Mouse (Mus musculus): ENCODE data around the gene Tnfsf8. TPM values are rescaled to one million over a fixed set of nuclear protein-coding genes. Genes with fewer than 3 reads are reported as not detected.

Gene Tnfsf8
- polyA plus RNA-seq, 1 experiment from 2014 or later: not detected

DNA sequence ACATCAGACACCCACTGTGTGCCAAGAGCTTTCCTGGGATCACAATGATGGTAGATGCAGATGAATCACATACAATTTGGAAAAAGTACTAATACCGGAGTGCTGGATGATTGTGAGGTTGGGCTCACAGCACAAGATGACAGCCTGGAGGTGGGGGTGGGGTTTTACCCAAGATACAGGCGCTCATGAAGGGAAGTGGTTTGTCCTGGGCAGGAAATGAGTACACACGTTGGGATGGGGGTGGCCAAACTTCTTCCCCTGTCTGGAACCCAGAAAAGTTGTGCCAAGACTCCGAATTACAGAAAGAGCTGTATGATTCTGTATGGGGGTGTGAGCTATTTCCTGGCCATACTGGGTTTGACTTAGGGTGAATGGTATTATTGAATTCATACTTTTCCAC lies 38.0 kb downstream of the Tnfsf8 start:
- H3K9me3 ChIP-seq (replicated peaks): no peaks in the 10 kb centered on the region
- H3K4me1 ChIP-seq: no peaks in the 10 kb centered on the region
- ATAC-seq: no peak
- H3K9ac ChIP-seq: no peak overlapping the region
- no peak overlapping the region for H3K27ac ChIP-seq
- no peak overlapping the region for H3K4me3 ChIP-seq
- no peaks in the 10 kb centered on the region for H3K36me3 ChIP-seq (ENCODE audit: poor library complexity, severe bottlenecking)
- H3K4me2 ChIP-seq: no peak overlapping the region
- no peaks in the 10 kb centered on the region for H3K27me3 ChIP-seq
- 89% methylated on average over 4 of the region's 4 CpGs for WGBS

DNA sequence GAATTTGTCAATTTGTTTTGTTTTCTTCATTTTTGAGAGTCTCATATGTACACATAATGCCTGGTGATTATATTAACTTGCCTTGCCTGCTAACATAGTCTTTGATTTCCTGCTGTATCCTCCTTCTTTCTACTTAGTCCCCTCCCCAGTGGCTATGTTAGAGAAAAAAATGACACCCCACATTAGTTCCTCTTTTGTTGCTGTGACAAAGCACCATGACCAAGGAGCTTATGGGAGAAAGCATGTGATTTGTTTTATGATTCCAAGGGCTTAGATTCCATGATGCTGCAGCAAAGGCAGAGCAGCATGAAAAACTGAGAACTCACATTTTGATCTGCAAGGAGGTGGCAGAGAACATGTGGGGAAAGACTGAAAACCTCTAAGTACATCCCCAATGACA lies 43.6 kb downstream of the Tnfsf8 start:
- H3K4me1 ChIP-seq: no peaks in the 10 kb centered on the region
- H3K4me2 ChIP-seq: no peak overlapping the region
- H3K9ac ChIP-seq: no peak overlapping the region
- H3K27me3 ChIP-seq: no peaks in the 10 kb centered on the region
- ATAC-seq: no peak
- no peak overlapping the region for H3K27ac ChIP-seq
- no peaks in the 10 kb centered on the region for H3K9me3 ChIP-seq (replicated peaks)
- H3K4me3 ChIP-seq: no peak overlapping the region
- no peaks in the 10 kb centered on the region for H3K36me3 ChIP-seq (ENCODE audit: poor library complexity, severe bottlenecking)

DNA sequence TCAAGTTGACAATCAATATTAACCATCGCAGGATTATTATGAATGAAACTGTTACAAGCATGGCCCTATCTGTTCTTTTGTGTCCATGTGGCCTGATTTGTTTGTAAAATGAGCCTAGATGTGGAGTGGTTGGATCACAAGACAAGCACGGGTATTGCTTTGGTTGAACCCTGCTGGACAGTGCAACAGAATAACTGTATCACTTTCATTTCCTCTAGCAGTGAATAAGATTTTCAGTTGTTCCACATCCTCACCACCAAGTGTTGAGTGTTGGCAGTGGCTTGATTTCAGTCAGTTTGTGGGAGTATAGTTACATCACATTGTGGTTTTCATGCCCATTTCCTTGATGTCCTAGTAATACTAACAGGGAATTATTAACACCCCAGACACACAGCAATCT lies 45.5 kb downstream of the Tnfsf8 start:
- no peak overlapping the region for H3K4me3 ChIP-seq

DNA sequence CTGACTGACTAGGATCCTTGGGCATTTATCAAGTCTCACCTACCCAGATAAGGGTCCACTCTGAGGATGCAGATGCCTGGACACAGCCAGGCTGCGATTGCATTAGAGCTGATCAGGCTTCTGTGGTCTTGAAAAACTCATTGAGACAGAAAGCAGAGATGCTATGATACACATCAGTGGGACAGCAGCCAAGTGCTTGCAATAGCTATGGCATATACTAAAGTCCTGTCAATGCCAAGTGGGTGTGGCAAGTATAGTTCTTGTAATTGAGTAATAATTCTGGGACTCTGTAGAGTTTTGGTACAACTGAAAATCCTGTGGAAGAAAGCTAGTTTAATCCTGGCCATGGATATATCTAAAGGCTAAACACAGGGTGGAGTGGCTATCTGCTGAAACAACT lies 63.1 kb downstream of the Tnfsf8 start:
- ATAC-seq: no peak
- 82% methylated on average over 1 of the region's 1 CpGs for WGBS
- Histone ChIP-seq H3K4me1 (no peaks in the 10 kb centered on the region), H3K36me3 (ENCODE audit: poor library complexity, severe bottlenecking) (no peaks in the 10 kb centered on the region), H3K27me3 (no peaks in the 10 kb centered on the region), H3K4me3 (no peak overlapping the region), H3K27ac (no peak overlapping the region), H3K4me2 (no peak overlapping the region), H3K9ac (no peak overlapping the region), H3K9me3 (replicated peaks) (no peaks in the 10 kb centered on the region)

More for the DNA sequence above, 45.5 kb downstream of the Tnfsf8 start:
- WGBS: 80% methylated on average over 2 of the region's 2 CpGs
- H3K36me3 ChIP-seq (ENCODE audit: poor library complexity, severe bottlenecking): no peaks in the 10 kb centered on the region
- H3K9me3 ChIP-seq (replicated peaks): no peaks in the 10 kb centered on the region
- no peak overlapping the region for H3K9ac ChIP-seq
- H3K27me3 ChIP-seq: no peaks in the 10 kb centered on the region
- no peak overlapping the region for H3K4me2 ChIP-seq
- H3K4me1 ChIP-seq: no peaks in the 10 kb centered on the region
- ATAC-seq: no peak
- no peak overlapping the region for H3K27ac ChIP-seq

DNA sequence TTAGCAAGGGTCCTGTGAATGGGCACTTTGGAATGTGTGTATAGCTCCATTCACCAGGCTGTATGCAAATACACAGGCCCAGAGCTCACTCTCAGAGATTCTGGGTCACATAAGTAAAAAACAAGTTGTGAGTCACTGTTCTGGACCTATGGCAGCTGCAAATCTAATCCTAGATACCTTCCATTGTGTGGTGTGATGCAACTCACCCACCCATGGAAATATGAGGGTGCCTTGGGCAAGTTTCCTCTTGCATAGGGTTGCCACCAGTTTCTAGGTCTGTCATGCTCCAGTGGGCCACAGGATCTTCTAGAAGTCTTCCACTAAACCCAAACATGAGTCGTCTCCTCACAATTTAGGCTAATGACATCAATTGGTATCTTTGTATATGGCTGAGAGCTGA lies 64.6 kb downstream of the Tnfsf8 start:
- Histone ChIP-seq H3K36me3 (ENCODE audit: poor library complexity, severe bottlenecking) (no peaks in the 10 kb centered on the region), H3K27ac (no peak overlapping the region)

DNA sequence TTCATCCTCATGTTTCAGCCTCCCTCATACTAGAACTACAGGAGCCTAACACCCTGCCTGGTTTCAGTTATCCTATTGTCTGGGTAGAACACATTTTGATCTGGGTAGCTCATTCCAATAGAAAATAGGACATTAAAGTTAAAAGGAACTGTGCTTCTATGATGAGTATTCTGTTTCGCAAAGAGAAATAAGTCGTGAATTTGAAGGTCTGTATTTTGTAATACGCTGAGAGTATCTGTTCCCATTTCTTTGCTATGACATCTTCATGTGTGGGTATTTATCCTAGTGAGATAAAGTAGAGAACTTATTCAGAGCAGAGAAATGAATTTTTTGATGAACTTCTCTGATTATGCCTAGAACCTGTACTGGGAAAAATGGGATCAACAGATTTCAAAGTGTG lies 68.8 kb downstream of the Tnfsf8 start:
- H3K9me3 ChIP-seq (replicated peaks): no peaks in the 10 kb centered on the region
- H3K27ac ChIP-seq: no peak overlapping the region
- WGBS: 92% methylated on average over 3 of the region's 3 CpGs
- no peaks in the 10 kb centered on the region for H3K36me3 ChIP-seq (ENCODE audit: poor library complexity, severe bottlenecking)
- no peak overlapping the region for H3K9ac ChIP-seq
- no peak for ATAC-seq
- no peaks in the 10 kb centered on the region for H3K4me1 ChIP-seq
- H3K4me3 ChIP-seq: no peak overlapping the region
- no peak overlapping the region for H3K4me2 ChIP-seq
- H3K27me3 ChIP-seq: no peaks in the 10 kb centered on the region

More for the DNA sequence above, 64.6 kb downstream of the Tnfsf8 start:
- H3K4me2 ChIP-seq: no peak overlapping the region
- no peaks in the 10 kb centered on the region for H3K4me1 ChIP-seq
- no peaks in the 10 kb centered on the region for H3K27me3 ChIP-seq
- H3K9ac ChIP-seq: no peak overlapping the region
- 83% methylated on average over 1 of the region's 1 CpGs for WGBS
- no peaks in the 10 kb centered on the region for H3K9me3 ChIP-seq (replicated peaks)
- ATAC-seq: no peak
- H3K4me3 ChIP-seq: no peak overlapping the region

DNA sequence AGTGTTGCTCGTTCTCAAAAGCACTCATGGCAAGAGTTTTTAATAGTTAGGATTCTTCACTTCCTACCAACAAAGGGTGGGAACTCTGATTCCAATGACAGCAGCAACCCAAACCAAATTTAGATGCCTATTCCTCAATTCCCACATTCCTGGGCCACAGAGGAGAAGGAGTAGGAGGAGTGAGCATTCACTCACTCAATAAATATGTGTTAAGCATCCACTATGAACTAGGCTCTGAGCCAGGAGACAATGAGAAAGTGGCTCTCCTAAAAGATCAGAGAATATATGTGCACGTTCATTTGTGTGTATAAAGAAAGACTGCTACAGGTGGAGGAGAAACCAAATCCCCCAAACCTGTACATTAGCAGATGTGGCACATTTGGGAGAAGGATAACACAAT lies 75.7 kb downstream of the Tnfsf8 start:
- no peak for ATAC-seq
- WGBS: 85% methylated on average over 2 of the region's 2 CpGs
- no peaks in the 10 kb centered on the region for H3K4me1 ChIP-seq

DNA sequence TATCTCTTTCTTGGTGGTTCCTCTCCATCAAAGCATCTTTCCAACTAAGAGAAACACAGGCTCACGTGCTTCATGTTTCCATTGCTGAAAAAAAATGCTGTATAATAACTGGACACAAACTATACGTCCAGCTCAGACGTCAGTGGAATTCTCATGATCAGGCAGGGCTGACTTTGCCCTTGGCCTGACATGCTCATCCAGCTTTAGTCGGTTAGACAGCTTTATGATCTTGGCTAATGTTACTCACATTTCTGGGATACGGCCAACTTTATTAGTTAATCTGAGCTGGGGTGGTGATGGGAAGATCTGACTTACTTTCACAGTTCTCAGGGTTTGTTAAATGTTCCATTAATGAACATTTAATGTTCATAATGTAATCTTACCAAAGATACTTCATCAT lies 77.3 kb downstream of the Tnfsf8 start:
- no peak overlapping the region for H3K4me3 ChIP-seq
- no peaks in the 10 kb centered on the region for H3K27me3 ChIP-seq
- H3K27ac ChIP-seq: no peak overlapping the region
- H3K36me3 ChIP-seq (ENCODE audit: poor library complexity, severe bottlenecking): no peaks in the 10 kb centered on the region
- WGBS: 88% methylated on average over 5 of the region's 5 CpGs
- no peak overlapping the region for H3K4me2 ChIP-seq
- no peaks in the 10 kb centered on the region for H3K9me3 ChIP-seq (replicated peaks)
- no peak for ATAC-seq
- H3K9ac ChIP-seq: no peak overlapping the region
- H3K4me1 ChIP-seq: no peaks in the 10 kb centered on the region

More for the DNA sequence above, 75.7 kb downstream of the Tnfsf8 start:
- Histone ChIP-seq H3K9me3 (replicated peaks) (no peaks in the 10 kb centered on the region), H3K27me3 (no peaks in the 10 kb centered on the region), H3K36me3 (ENCODE audit: poor library complexity, severe bottlenecking) (no peaks in the 10 kb centered on the region), H3K9ac (no peak overlapping the region), H3K27ac (no peak overlapping the region), H3K4me3 (no peak overlapping the region), H3K4me2 (no peak overlapping the region)

DNA sequence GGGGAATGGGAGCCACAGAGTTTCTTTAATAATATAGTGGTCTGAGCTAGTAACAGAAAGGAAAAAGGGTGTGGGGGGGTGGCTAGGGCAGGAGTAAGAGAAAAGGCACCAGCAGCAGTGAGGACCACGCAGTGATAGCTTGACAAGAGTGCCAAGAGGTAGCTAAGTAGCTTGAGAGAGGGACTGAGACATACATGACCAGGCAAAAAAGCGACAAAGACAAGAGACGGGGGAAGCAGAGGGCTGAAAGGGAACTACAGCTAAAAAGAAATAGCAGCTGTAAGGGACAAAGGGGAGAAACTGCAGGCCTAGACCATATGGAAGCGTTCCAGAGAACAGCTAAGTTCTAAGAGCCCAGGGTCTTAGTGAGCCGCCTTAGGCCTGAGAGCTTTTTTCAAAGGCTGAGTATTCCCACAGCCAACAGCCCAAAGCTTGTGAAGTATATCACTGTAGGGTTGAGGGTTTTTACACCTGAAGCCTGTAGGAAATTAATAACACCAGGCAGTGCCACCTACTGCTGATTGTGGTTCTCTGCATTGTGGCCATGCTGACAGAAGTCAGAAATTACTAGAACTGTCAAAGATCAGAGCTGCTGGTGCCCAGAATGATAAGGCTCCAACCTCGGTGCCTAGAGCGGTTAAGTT lies 78.1 kb downstream of the Tnfsf8 start:
- H3K4me1 ChIP-seq: no peaks in the 10 kb centered on the region
- H3K9ac ChIP-seq: no peak overlapping the region
- 0 out of 2 replicates have a peak, but pooled peaks have one; percentile 33 for ATAC-seq
- H3K27me3 ChIP-seq: no peaks in the 10 kb centered on the region
- no peaks in the 10 kb centered on the region for H3K36me3 ChIP-seq (ENCODE audit: poor library complexity, severe bottlenecking)
- no peak overlapping the region for H3K4me3 ChIP-seq
- H3K27ac ChIP-seq: no peak overlapping the region
- no peak overlapping the region for H3K4me2 ChIP-seq
- no peaks in the 10 kb centered on the region for H3K9me3 ChIP-seq (replicated peaks)
- 75% methylated on average over 7 of the region's 7 CpGs for WGBS

Other genes with a start within 250 kb of the Tnfsf8 start
- not detected in 2 replicates for gene Tex48, start 238.9 kb downstream of the Tnfsf8 start, polyA plus RNA-seq (2015; fragmentation: Nextera tagmentation; extraction: Ambion mirVana)
- gene Gm11214, start 198.0 kb downstream of the Tnfsf8 start, polyA plus RNA-seq (2015; fragmentation: Nextera tagmentation; extraction: Ambion mirVana): not detected in 2 replicates
- not detected in 2 replicates for gene Tnfsf15, start 116.2 kb downstream of the Tnfsf8 start, polyA plus RNA-seq (2015; fragmentation: Nextera tagmentation; extraction: Ambion mirVana)
- 5.2 and 7.2 TPM in 2 replicates for gene Tnc, start 185.7 kb upstream of the Tnfsf8 start, polyA plus RNA-seq (2015; fragmentation: Nextera tagmentation; extraction: Ambion mirVana)

All from forebrain, embryonic 13.5 days (tissue).